Mouse (Mus musculus) midbrain, postnatal 0 days (tissue): Measurements from ENCODE around the gene Bmper. TPM values are rescaled to one million over a fixed set of nuclear protein-coding genes. Genes with fewer than 3 reads are reported as not detected.

ENCODE experiments used
- ATAC-seq: fragments of 200-750 bp; cut with Nextera tagmentation; 2 replicates; pipeline ENCODE4 v1.8.0; 2017; ENCODE audit warnings: moderate number of reproducible peaks, mild to moderate bottlenecking, moderate TSS enrichment, moderate library complexity; ENCODE audit not compliant: low FRiP score
- DNase-seq: peaks from one replicate; pipeline ENCODE4 v3.0.0-alpha.2; 2015; ENCODE audit warnings: low spot score
- H3K27ac ChIP-seq: fragments of 300-500 bp; sonication (generic); 2 replicates; pipeline ENCODE4 v1.5.1; 2014; ENCODE audit warnings: low read depth, mild to moderate bottlenecking, low read length, mixed read lengths
- H3K27me3 ChIP-seq: fragments of 300-500 bp; sonication (generic); 2 replicates; pipeline ENCODE4 v1.6.1; 2014; ENCODE audit warnings: low read length, control low read depth, mixed read lengths; ENCODE audit not compliant: insufficient read depth
- H3K36me3 ChIP-seq: fragments of 300-500 bp; sonication (generic); 2 replicates; pipeline ENCODE4 v1.6.1; 2014; ENCODE audit warnings: low read length, control low read depth, mixed read lengths; ENCODE audit not compliant: insufficient read depth
- H3K4me1 ChIP-seq: fragments of 300-500 bp; sonication (generic); 2 replicates; pipeline ENCODE4 v1.6.1; 2014; ENCODE audit warnings: mild to moderate bottlenecking, control low read depth, antibody characterized with exemption, low read length, mixed read lengths; ENCODE audit not compliant: insufficient read depth
- H3K4me2 ChIP-seq: fragments of 300-500 bp; sonication (generic); 2 replicates; pipeline ENCODE4 v1.6.1; 2014; ENCODE audit warnings: low read depth, mild to moderate bottlenecking, low read length, mixed read lengths; ENCODE audit not compliant: poor library complexity, severe bottlenecking
- H3K4me3 ChIP-seq: fragments of 300-500 bp; sonication (generic); 2 replicates; pipeline ENCODE4 v1.5.1; 2014; ENCODE audit warnings: low read depth, mild to moderate bottlenecking, low read length, moderate library complexity
- H3K9ac ChIP-seq: fragments of 300-500 bp; sonication (generic); replicated peaks from 2 replicates; pipeline ENCODE4 v1.6.1; 2014; ENCODE audit warnings: mild to moderate bottlenecking, low read length, moderate library complexity, mixed read lengths; ENCODE audit not compliant: poor library complexity, severe bottlenecking
- H3K9me3 ChIP-seq: fragments of 300-500 bp; sonication (generic); 2 replicates; pipeline ENCODE4 v1.6.1; 2016; ENCODE audit warnings: low read length, control low read depth
- CTCF ChIP-seq: IDR thresholded peaks from 2 replicates; pipeline ENCODE4 v1.5.1; 2016; ENCODE audit warnings: antibody characterized with exemption, mild to moderate bottlenecking
- WGBS: fragments of 180-500 bp; shearing (Covaris S2); extraction: QIAGEN DNeasy Blood & Tissue Kit; methylation state at CpG from one replicate; pipeline ENCODE4 v1.1.7; 2014; 5-methylcytosine and 5-hydroxymethylcytosine counted together
- polyA plus RNA-seq: library from polyadenylated mRNA; unstranded; fragments of >200 nt; fragmentation: Nextera tagmentation; extraction: Ambion mirVana; gene quantifications from 2 replicates; pipeline ENCODE4 v1.2.1, GENCODE M21; 2015
- total RNA-seq: library from RNA; depleted of rRNA; stranded (reverse); fragments of >200 nt; gene quantifications from 2 replicates; pipeline ENCODE4 v1.2.3, GENCODE M21; 2014

The Bmper gene
- total and polyA plus RNA-seq, 2 experiments from 2014 or later, result 6.3 to 9.2 TPM

- TF ChIP-seq CTCF, result no peak
- H3K4me3 ChIP-seq, result no peak overlapping the region
- no peak overlapping the region for H3K4me2 ChIP-seq
- H3K27me3 ChIP-seq, result no peaks in the 10 kb centered on the region
- H3K9ac ChIP-seq, result no peak overlapping the region
- no peaks in the 10 kb centered on the region for H3K4me1 ChIP-seq
- WGBS, result 86% methylated on average over 2 of the region's 2 CpGs
- no peaks in the 10 kb centered on the region for H3K9me3 ChIP-seq
- DNase-seq (no peak), ATAC-seq (no peak)
- H3K27ac ChIP-seq, result no peak overlapping the region
- no peaks in the 10 kb centered on the region for H3K36me3 ChIP-seq
Observed at GRCm38 (mm10) chr9:23364047-23364446, 141.2 kb downstream of the Bmper start.

GRCm38 (mm10) chr9:23368124-23368523, 145.2 kb downstream of the Bmper start:
- no peaks in the 10 kb centered on the region for H3K4me1 ChIP-seq
- no peak overlapping the region for H3K27ac ChIP-seq
- peak; percentile 56 for TF ChIP-seq CTCF
- H3K9ac ChIP-seq, result no peak overlapping the region
- H3K4me2 ChIP-seq, result no peak overlapping the region
- ATAC-seq (no peak), DNase-seq (peak; percentile 33)
- H3K27me3 ChIP-seq, result no peaks in the 10 kb centered on the region
- no peaks in the 10 kb centered on the region for H3K36me3 ChIP-seq
- H3K4me3 ChIP-seq, result no peak overlapping the region
- no peaks in the 10 kb centered on the region for H3K9me3 ChIP-seq

- H3K9me3 ChIP-seq, result no peaks in the 10 kb centered on the region
- H3K4me1 ChIP-seq, result no peaks in the 10 kb centered on the region
- H3K27me3 ChIP-seq, result no peaks in the 10 kb centered on the region
- 50% methylated on average over 4 of the region's 4 CpGs for WGBS
- H3K36me3 ChIP-seq, result no peaks in the 10 kb centered on the region
- no peak for DNase-seq
- no peak for ATAC-seq
- H3K9ac ChIP-seq, result no peak overlapping the region
- TF ChIP-seq CTCF, result no peak
- H3K27ac ChIP-seq, result no peak overlapping the region
- H3K4me3 ChIP-seq, result no peak overlapping the region
- no peak overlapping the region for H3K4me2 ChIP-seq
Observed at GRCm38 (mm10) chr9:23374789-23375460, 152.0 kb downstream of the Bmper start.

GRCm38 (mm10) chr9:23377831-23378730, 155.2 kb downstream of the Bmper start:
- WGBS, result 17% methylated on average over 5 of the region's 5 CpGs
- no peaks in the 10 kb centered on the region for H3K36me3 ChIP-seq
- H3K9me3 ChIP-seq, result no peaks in the 10 kb centered on the region
- no peak overlapping the region for H3K9ac ChIP-seq
- H3K4me3 ChIP-seq, result no peak overlapping the region
- H3K27me3 ChIP-seq, result no peaks in the 10 kb centered on the region
- TF ChIP-seq CTCF, result no peak
- no peak overlapping the region for H3K27ac ChIP-seq
- DNase-seq, result peak; percentile 22
- H3K4me1 ChIP-seq, result no peaks in the 10 kb centered on the region
- no peak overlapping the region for H3K4me2 ChIP-seq
- no peak for ATAC-seq

- H3K36me3 ChIP-seq, result no peaks in the 10 kb centered on the region
- WGBS, result 7% methylated on average over 6 of the region's 6 CpGs
- DNase-seq, result peak; percentile 88
- H3K9me3 ChIP-seq, result no peaks in the 10 kb centered on the region
- no peak overlapping the region for H3K27ac ChIP-seq
- no peak overlapping the region for H3K4me3 ChIP-seq
- TF ChIP-seq CTCF, result no peak
- H3K4me2 ChIP-seq, result no peak overlapping the region
- ATAC-seq, result peak; percentile 83
- no peak overlapping the region for H3K9ac ChIP-seq
- H3K4me1 ChIP-seq, result no peaks in the 10 kb centered on the region
- no peaks in the 10 kb centered on the region for H3K27me3 ChIP-seq
Observed at GRCm38 (mm10) chr9:23378731-23379170, 155.9 kb downstream of the Bmper start.
